Mouse (Mus musculus) intestine, postnatal 0 days (tissue): ENCODE data around the gene Unc79. TPM values are rescaled to one million over a fixed set of nuclear protein-coding genes. Genes with fewer than 3 reads are reported as not detected.

Experiments used
- ATAC-seq: fragments of 200-750 bp; cut with Nextera tagmentation; 2 replicates; pipeline ENCODE4 v1.8.0; 2017; ENCODE audit warnings: mild to moderate bottlenecking, moderate TSS enrichment, moderate library complexity
- H3K27ac ChIP-seq: fragments of 300-500 bp; sonication (generic); 2 replicates; pipeline ENCODE4 v1.5.1; 2014; ENCODE audit warnings: mild to moderate bottlenecking, low read depth, low read length, moderate library complexity
- H3K27me3 ChIP-seq: fragments of 300-500 bp; sonication (generic); replicated peaks from 2 replicates; pipeline ENCODE4 v1.6.1; 2014; ENCODE audit warnings: low read length, mixed read lengths; ENCODE audit not compliant: control insufficient read depth, insufficient read depth
- H3K36me3 ChIP-seq: fragments of 300-500 bp; sonication (generic); 2 replicates; pipeline ENCODE4 v1.6.1; 2014; ENCODE audit warnings: mild to moderate bottlenecking, moderate library complexity; ENCODE audit not compliant: control insufficient read depth, insufficient read depth
- H3K4me1 ChIP-seq: fragments of 300-500 bp; sonication (generic); replicated peaks from 2 replicates; pipeline ENCODE4 v1.6.1; 2014; ENCODE audit warnings: antibody characterized with exemption, low read length, mixed read lengths; ENCODE audit not compliant: control insufficient read depth, insufficient read depth
- H3K4me2 ChIP-seq: fragments of 300-500 bp; sonication (generic); replicated peaks from 2 replicates; pipeline ENCODE4 v1.6.1; 2014; ENCODE audit warnings: low read depth, mild to moderate bottlenecking, moderate library complexity
- H3K4me3 ChIP-seq: fragments of 300-500 bp; sonication (generic); 2 replicates; pipeline ENCODE4 v1.5.1; 2014; ENCODE audit warnings: low read depth, low read length
- H3K9ac ChIP-seq: fragments of 300-500 bp; sonication (generic); 2 replicates; pipeline ENCODE4 v1.6.1; 2014; ENCODE audit warnings: mild to moderate bottlenecking, low read depth, low read length
- H3K9me3 ChIP-seq: fragments of 300-500 bp; sonication (generic); 2 replicates; pipeline ENCODE4 v1.6.1; 2016; ENCODE audit warnings: mixed run types; ENCODE audit not compliant: control insufficient read depth
- CTCF ChIP-seq: sonication (generic); IDR thresholded peaks from 2 replicates; pipeline ENCODE4 v1.5.1; 2016; ENCODE audit warnings: low read depth, mild to moderate bottlenecking, control low read depth, antibody characterized with exemption, moderate library complexity
- WGBS: fragments of 180-500 bp; shearing (Covaris S2); extraction: QIAGEN DNeasy Blood & Tissue Kit; methylation state at CpG from one replicate; pipeline ENCODE4 v1.1.7; 2014; 5-methylcytosine and 5-hydroxymethylcytosine counted together
- polyA plus RNA-seq: library from polyadenylated mRNA; unstranded; fragments of >200 nt; fragmentation: Nextera tagmentation; extraction: Ambion mirVana; gene quantifications from 2 replicates; pipeline ENCODE4 v1.2.1, GENCODE M21; 2015

Unc79 gene
- 0.10 and 0.16 TPM in 2 replicates for polyA plus RNA-seq

DNA sequence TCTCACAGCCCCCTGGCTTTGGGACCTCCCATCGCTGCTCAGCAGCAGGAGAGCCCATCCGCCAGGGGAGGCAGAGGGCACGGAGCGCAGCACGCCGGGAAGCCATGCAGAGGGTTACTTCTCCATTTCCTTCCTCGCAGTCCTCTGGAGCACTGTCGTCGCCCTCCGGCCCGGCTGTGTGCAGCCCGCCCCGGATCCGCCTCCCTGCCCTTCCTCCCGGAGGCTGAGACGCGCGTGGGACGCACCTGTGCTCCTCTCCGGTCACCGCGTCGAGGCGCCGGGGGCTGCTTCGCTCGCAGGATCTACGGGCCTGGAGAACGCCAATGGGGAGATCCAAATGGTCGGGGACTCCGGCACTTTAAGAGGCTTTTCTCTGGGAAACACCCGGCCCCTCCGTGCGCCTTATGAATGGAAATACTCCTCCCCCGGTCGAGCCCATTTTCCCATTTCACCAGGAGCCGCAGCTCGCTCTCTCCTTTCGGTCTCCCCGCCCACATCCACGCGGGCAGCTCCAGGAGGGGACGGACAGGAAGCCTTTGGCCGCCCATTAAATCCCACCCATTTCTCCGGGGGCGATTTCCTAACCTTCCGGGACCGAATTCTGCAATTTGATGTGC, at the start of gene Unc79:
Gene Unc79, plus strand, starts transcription at position 82 of the 617 bp plus-strand sequence.
- H3K4me3 ChIP-seq = peak within 1 kb of the TSS; percentile 46
- H3K9ac ChIP-seq = no peak within 1 kb of the TSS
- peak; percentile 40 for TF ChIP-seq CTCF
- peak within 1 kb of the TSS; percentile 79 for H3K4me2 ChIP-seq
- no peak within 1 kb of the TSS for H3K27ac ChIP-seq
- peaks cover 15% of the 10 kb centered on the region for H3K27me3 ChIP-seq
- ATAC-seq = no peak
- no peaks in the 10 kb centered on the region for H3K4me1 ChIP-seq
- H3K9me3 ChIP-seq = no peaks in the 10 kb centered on the region
- WGBS = 1% methylated on average over 48 of the region's 48 CpGs
- no peaks in the 10 kb centered on the region for H3K36me3 ChIP-seq

DNA sequence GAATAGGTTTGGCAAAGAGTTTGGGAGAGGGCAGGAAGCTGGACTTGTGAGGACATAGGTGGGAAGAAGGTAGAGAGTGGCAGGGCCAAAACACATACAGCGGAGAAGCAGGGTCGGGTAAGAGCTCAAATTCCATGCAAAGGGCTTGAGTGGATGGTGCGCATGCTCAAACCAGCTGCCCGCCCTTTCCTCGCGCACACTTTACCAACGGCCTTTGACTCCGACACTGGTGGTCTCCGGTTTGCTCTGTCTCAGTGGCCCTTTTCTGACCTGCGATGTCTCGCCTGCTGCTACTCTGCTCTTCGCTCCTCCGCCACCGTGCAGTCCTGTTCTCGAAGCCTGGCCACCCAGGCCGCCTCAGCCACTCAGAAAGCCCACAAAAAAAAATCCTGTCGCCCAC, 49.6 kb upstream of the Unc79 start, which contains the start of gene Cox8c:
Gene Cox8c, plus strand, starts transcription at position 226 of the 400 bp plus-strand sequence.
- Histone ChIP-seq H3K36me3 (no peaks in the 10 kb centered on the region), H3K9ac (no peak within 1 kb of the TSS), H3K4me1 (no peaks in the 10 kb centered on the region), H3K27ac (no peak within 1 kb of the TSS), H3K27me3 (no peaks in the 10 kb centered on the region), H3K9me3 (no peaks in the 10 kb centered on the region), H3K4me3 (no peak within 1 kb of the TSS), H3K4me2 (no peak within 1 kb of the TSS)
- no peak for TF ChIP-seq CTCF
- whole genome bisulfite sequencing = 90% methylated on average over 17 of the region's 17 CpGs
- ATAC-seq = no peak

DNA sequence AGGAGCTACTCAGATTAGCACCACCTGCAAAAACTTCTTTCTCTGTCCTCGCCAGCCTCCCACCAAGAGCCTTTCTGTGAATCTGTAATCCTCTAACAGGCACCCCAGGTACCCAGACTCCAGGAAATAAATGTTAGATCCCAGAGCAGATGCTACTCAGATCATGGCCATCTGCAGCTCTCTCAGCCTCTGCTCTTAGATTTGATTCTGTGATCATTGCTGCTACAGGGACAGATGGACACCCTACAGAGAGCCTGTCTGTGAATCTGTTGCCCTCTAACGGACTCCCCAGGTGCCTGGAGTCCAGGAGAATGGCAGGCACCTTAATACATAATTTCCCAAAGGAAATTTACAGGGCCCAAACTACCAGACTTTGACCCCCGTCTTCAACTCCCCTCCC, 40.5 kb upstream of the Unc79 start:
- H3K9ac ChIP-seq = no peak overlapping the region
- no peaks in the 10 kb centered on the region for H3K27me3 ChIP-seq
- no peak overlapping the region for H3K4me2 ChIP-seq
- no peak overlapping the region for H3K4me3 ChIP-seq
- no peaks in the 10 kb centered on the region for H3K36me3 ChIP-seq
- TF ChIP-seq CTCF = no peak
- 39% methylated on average over 3 of the region's 3 CpGs for WGBS
- no peaks in the 10 kb centered on the region for H3K9me3 ChIP-seq
- no peak overlapping the region for H3K27ac ChIP-seq
- ATAC-seq = no peak
- no peaks in the 10 kb centered on the region for H3K4me1 ChIP-seq

DNA sequence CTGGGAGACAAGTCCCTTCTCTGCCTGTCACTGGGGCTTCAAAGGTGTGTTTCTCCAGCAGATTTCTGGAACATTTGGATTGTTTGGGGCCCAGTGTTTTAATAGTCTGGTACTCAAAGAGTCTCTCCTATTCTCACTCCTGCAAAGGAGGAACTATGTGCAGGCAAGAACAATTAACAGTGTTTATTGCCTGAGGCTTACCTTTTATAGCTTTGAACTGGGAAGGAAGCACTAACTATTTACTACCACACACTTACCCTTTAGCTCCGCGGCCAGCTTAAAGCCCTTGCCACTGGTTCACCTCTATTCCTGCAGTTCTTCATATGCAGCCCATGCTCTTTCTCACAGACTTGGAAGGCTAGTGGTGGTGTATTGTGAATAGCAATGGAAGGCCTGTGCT, 32.6 kb upstream of the Unc79 start:
- H3K27ac ChIP-seq = no peak overlapping the region
- H3K4me1 ChIP-seq = no peaks in the 10 kb centered on the region
- no peak for TF ChIP-seq CTCF
- 46% methylated on average over 2 of the region's 2 CpGs for WGBS
- H3K4me2 ChIP-seq = no peak overlapping the region
- no peaks in the 10 kb centered on the region for H3K27me3 ChIP-seq
- no peak overlapping the region for H3K9ac ChIP-seq
- no peak overlapping the region for H3K4me3 ChIP-seq
- no peak for ATAC-seq
- H3K9me3 ChIP-seq = no peaks in the 10 kb centered on the region
- H3K36me3 ChIP-seq = no peaks in the 10 kb centered on the region

DNA sequence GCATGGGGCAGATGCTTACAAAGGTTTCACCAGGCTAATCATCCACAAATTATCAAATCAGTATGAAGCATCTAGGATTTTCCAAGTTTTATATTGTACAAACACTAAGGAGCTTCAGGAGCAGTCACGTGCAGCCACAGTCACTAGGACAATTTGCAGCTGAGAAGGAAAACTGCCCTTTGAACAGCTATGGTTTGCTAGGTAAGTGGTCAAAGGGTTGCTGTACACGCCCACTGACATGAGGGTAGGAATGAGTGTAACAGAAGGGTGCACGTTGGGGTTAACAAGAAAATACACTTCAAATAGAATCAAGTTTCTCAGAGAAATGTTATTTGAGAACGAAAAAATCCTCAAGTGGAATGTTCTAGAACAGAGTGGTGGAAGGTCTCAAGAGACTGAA, 18.9 kb upstream of the Unc79 start:
- no peaks in the 10 kb centered on the region for H3K36me3 ChIP-seq
- H3K4me1 ChIP-seq = no peaks in the 10 kb centered on the region
- no peak overlapping the region for H3K9ac ChIP-seq
- no peaks in the 10 kb centered on the region for H3K27me3 ChIP-seq
- no peaks in the 10 kb centered on the region for H3K9me3 ChIP-seq
- ATAC-seq = no peak
- 39% methylated on average over 4 of the region's 4 CpGs for WGBS
- no peak overlapping the region for H3K4me3 ChIP-seq
- no peak overlapping the region for H3K4me2 ChIP-seq
- H3K27ac ChIP-seq = no peak overlapping the region
- TF ChIP-seq CTCF = no peak

DNA sequence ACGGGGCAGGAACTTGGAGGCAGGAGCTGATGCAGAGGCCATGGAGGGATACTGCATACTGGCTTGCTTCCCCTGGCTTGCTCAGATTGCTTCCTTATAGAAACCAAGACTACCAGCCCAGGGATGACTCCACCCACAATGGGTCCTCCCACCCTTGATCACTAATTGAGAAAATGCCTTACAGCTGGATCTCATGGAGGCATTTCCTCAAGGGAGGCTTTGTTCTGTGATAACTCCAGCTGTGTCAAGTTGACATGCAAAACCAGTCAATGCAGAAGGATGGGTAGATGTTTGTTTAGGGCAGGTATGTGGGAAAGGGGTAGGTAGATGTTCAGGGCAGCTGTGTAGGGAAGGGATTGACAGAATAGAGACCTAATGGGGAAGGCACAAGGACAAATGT, 18.3 kb upstream of the Unc79 start:
- H3K9ac ChIP-seq = no peak overlapping the region
- H3K4me1 ChIP-seq = no peaks in the 10 kb centered on the region
- H3K27ac ChIP-seq = no peak overlapping the region
- no peak for ATAC-seq
- H3K36me3 ChIP-seq = no peaks in the 10 kb centered on the region
- no peaks in the 10 kb centered on the region for H3K27me3 ChIP-seq
- H3K4me2 ChIP-seq = no peak overlapping the region
- WGBS = 66% methylated on average over 1 of the region's 1 CpGs
- no peaks in the 10 kb centered on the region for H3K9me3 ChIP-seq
- no peak overlapping the region for H3K4me3 ChIP-seq
- no peak for TF ChIP-seq CTCF
